Mouse (Mus musculus): ENCODE measurements at regions not wholly inside any gene's neighbourhood (a gene's known extent, or its start where the extent isn't known, plus 50 kb on each side); places are given as distances from the start of the nearest gene placed in this dataset.
"Not testable (repeated sequence)": the region's sequence is repeated elsewhere in the genome, so short reads cannot be mapped to it uniquely, and the experiment has no call there.

- peak in 1 of 2 experiments; percentile 5 for DNase-seq
Measured at GRCm38 (mm10) chr16:65629186-65629585, 66.7 kb upstream of the Chmp2b start.

GRCm38 (mm10) chr16:65631680-65632079 lies 69.2 kb upstream of the Chmp2b start:
- no peak for DNase-seq

- not testable (repeated sequence) for DNase-seq
Measured at GRCm38 (mm10) chr16:65646741-65647140, 84.2 kb upstream of the Chmp2b start.

GRCm38 (mm10) chr16:65649061-65649460 lies 86.5 kb upstream of the Chmp2b start:
- no peak for DNase-seq

DNA sequence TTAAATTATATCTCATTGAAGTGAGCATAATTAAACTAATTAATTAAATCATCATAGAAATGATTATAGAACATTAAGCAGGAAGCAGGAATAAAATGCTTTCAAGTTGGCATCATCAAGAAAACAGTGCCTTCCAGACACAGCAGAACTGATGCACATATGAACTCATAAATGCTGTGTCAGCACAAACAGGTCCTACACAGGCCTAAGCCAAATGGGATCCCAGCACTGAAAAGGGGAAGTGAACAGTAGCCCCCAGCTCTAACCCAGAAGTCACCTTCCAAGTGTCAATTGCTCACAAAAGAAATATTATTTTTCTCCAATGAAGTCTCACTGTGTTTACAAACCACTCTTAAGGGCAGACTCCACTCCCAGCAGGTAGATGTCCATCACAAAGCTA lies 93.0 kb upstream of the Chmp2b start:
- no peak for DNase-seq

DNA sequence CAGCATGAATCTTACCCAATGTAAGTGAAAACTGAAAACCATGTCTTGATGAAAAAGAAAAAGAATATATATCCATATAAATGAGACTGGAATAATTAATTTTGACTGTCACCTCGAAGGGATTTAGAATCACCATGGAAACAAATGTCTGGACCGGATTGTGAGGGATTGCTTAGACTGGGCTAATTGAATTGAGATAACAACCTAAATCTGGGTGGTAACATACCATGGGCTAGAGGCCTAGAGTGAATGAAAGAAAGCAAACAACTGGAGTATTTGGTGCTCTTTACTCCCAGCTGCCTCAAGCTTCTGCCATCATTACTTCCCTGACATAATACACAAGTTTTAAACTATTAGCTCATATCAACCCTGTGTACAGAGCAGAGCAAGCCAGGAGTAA lies 95.3 kb upstream of the Chmp2b start:
- DNase-seq, result no peak

DNA sequence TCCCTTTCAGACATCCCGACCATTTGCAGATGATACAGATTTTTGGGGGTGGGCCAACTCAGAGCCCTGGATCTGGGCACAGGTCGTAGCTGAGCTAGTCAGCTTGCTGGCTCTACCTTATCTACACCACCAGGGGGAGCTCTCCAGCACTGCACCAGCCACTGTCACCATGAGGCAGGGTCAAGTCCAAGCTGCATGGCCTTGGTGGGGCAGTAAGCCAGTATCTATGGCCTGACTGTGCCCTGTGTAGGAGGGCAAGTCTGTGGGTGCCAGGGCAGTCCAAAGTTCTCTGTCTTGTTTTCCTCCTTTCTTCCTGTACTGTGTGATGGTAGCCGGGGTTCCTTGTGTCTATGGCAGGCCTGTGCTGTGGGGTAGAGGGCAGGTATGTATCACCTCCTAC lies 102.3 kb upstream of the Chmp2b start:
- DNase-seq, result peak; percentile 2 to 5

- no peak for DNase-seq
Measured at GRCm38 (mm10) chr16:65672116-65672515, 109.6 kb upstream of the Chmp2b start.

GRCm38 (mm10) chr16:65683089-65683488 lies 120.6 kb upstream of the Chmp2b start:
- DNase-seq, result no peak

GRCm38 (mm10) chr16:65683703-65684320 lies 121.3 kb upstream of the Chmp2b start:
- no peak for DNase-seq

- DNase-seq, result no peak
Measured at GRCm38 (mm10) chr16:65693626-65694025, 121.4 kb upstream of the Vgll3 start.

DNA sequence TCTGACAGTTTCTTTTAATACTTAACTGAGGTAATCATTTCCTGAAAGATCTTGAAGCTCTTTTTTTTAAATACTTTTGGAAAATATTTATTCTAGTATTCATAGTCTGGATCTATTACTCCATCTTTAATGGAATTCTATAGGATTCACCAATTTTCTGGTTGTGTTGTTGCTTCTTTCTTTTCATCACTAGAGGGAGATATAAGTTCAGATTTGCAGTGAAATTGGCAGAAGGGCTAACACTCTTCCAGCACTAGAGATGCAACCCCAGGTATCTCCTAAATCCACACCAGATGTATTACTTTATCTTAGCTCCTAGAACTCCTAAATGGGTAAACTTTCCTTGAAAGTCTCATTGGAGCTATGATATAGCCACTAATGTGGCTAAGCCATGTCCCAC lies 99.4 kb upstream of the Vgll3 start:
- no peak for DNase-seq

GRCm38 (mm10) chr16:65718791-65719472 lies 96.1 kb upstream of the Vgll3 start:
- DNase-seq, result no peak

- no peak for DNase-seq
Measured at GRCm38 (mm10) chr16:65720953-65721352, 94.1 kb upstream of the Vgll3 start.

DNA sequence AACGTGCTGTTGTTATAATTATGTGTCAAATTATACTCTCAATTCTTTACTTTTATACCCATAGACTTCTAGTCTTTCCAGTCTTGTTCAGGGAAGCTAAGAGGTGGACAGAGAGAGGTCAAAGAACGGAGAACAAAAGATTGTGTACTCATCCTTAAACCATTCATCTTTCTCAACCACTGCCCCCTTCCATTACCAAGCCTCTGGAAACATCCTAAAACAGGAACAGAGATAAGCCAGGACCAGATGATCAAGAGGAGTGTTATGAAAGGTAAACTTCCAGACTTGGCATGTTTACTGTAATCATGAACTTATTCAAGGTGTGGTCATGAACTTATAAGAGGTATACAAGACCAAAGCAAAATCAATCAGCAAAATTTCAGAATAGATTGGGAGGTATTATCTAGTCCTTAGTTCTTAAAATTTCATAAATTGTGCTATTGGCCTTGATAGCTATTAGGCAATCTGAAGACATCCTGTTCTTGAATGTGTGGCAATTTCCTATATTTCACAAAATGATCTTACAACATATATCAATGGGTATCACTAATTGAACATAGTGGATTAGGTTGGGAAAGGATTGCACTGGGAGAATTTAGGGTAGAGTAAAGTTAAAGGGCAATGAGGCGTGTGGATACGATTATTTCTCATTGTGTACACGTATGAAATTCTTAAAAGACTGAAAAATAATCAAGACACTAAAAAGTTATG lies 89.3 kb upstream of the Vgll3 start:
- DNase-seq, result no peak

- DNase-seq, result no peak
Measured at GRCm38 (mm10) chr16:65726289-65726688, 88.8 kb upstream of the Vgll3 start.

GRCm38 (mm10) chr16:65729322-65729721 lies 85.7 kb upstream of the Vgll3 start:
- no peak for DNase-seq

DNA sequence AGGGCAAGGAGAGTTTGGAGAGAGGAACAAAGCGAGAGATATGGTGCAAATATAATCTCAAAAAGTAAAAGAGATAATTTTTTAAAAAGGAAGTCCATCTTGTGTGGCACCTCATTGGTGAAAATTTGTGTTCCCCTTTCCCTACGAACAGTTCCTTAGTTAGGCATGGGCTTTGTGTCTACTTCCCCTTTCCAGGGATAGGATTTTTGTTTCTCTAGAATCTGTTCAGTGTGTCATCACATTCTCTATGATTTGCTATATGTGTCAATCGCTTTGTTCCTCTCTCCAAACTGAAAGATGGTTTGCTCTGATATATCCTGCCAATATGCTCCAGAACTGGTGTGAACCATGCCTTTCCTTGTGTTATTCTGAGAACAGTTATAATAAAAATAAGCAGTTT lies 75.4 kb upstream of the Vgll3 start:
- no peak for DNase-seq

DNA sequence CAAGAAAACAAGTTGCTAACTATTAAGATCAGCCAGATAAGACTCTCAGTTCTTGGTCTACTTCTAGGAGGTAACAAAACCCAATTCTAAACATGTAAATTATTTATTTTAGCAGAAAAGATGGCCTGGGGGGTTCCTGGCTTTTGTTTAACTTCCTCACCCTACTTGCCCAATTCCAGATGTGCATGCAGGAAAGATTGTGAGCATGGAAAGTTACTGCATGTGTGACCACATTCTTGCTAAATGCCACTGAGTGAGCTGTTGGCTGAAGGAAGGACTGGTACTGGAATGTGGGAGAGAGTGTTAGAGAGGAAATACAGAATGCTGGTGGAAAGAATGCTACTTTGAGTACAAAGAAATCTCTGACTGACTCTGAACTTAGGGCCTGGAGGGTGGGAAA lies 72.1 kb upstream of the Vgll3 start:
- DNase-seq, result no peak

DNA sequence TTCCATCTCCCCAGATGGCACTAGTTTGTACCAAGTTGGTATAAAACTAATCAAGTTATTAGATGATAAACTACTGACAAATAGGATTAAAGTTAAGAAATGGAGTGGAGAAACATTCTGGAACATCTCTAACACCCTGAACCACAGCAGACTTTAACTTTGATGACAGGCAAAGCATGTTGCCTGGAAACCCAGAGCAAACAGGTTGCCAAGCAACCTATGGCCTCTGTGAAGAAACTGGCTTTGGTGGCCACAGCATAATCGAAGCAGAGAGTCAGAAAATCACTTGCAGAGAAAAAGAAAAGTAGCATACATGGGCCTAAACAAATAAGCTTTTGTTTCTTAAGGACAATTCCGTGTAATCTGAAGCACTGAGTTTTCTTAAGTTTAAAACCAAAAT lies 59.4 kb upstream of the Vgll3 start:
- DNase-seq, result no peak

All from thymus, postnatal 36 days (tissue).